Mouse (Mus musculus): ENCODE results near the gene Pgr. TPM values are rescaled to one million over a fixed set of nuclear protein-coding genes. Genes with fewer than 3 reads are reported as not detected.
A peak's percentile ranks its signal among the peaks of the same experiment; 100 is the strongest.

Gene Pgr
- polyA plus RNA-seq, 1 experiment from 2014 or later = 1.1 TPM

GRCm38 (mm10) chr9:8927561-8927960 is 27.9 kb downstream of the Pgr start:
- no peaks in the 10 kb centered on the region for H3K36me3 ChIP-seq (ENCODE audit: control insufficient read depth, insufficient read depth, low read length)
- H3K9ac ChIP-seq (ENCODE audit: low read depth, low read length) = no peak overlapping the region
- H3K4me2 ChIP-seq (replicated peaks; ENCODE audit: low read depth, low read length) = no peak overlapping the region
- no peaks in the 10 kb centered on the region for H3K27me3 ChIP-seq (ENCODE audit: control insufficient read depth, insufficient read depth, low read length)
- no peaks in the 10 kb centered on the region for H3K4me1 ChIP-seq (ENCODE audit: control insufficient read depth, insufficient read depth, low read length)
- no peaks in the 10 kb centered on the region for H3K9me3 ChIP-seq (ENCODE audit: control insufficient read depth, low read length)
- 73% methylated on average over 2 of the region's 2 CpGs for WGBS
- no peak overlapping the region for H3K4me3 ChIP-seq (ENCODE audit: low read length)
- no peak overlapping the region for H3K27ac ChIP-seq (ENCODE audit: low read depth, low read length)
- no peak for ATAC-seq (ENCODE audit: low FRiP score, low TSS enrichment)

- Histone ChIP-seq H3K4me1 (ENCODE audit: control insufficient read depth, insufficient read depth, low read length) (no peaks in the 10 kb centered on the region), H3K4me3 (ENCODE audit: low read length) (no peak overlapping the region), H3K9me3 (ENCODE audit: control insufficient read depth, low read length) (no peaks in the 10 kb centered on the region), H3K36me3 (ENCODE audit: control insufficient read depth, insufficient read depth, low read length) (no peaks in the 10 kb centered on the region), H3K27me3 (ENCODE audit: control insufficient read depth, insufficient read depth, low read length) (no peaks in the 10 kb centered on the region), H3K9ac (ENCODE audit: low read depth, low read length) (no peak overlapping the region), H3K27ac (ENCODE audit: low read depth, low read length) (no peak overlapping the region), H3K4me2 (replicated peaks; ENCODE audit: low read depth, low read length) (no peak overlapping the region)
- ATAC-seq (ENCODE audit: low FRiP score, low TSS enrichment) = no peak
- WGBS = 34% methylated on average over 1 of the region's 1 CpGs
Observed at GRCm38 (mm10) chr9:8937753-8938152, 38.1 kb downstream of the Pgr start.

- H3K9ac ChIP-seq (ENCODE audit: low read depth, low read length) = no peak overlapping the region
Observed at GRCm38 (mm10) chr9:8953306-8953705, 53.7 kb downstream of the Pgr start.

GRCm38 (mm10) chr9:8964512-8965133 is 65.0 kb downstream of the Pgr start:
- Histone ChIP-seq H3K4me1 (ENCODE audit: control insufficient read depth, insufficient read depth, low read length) (no peaks in the 10 kb centered on the region), H3K27me3 (ENCODE audit: control insufficient read depth, insufficient read depth, low read length) (no peaks in the 10 kb centered on the region), H3K9ac (ENCODE audit: low read depth, low read length) (no peak overlapping the region), H3K27ac (ENCODE audit: low read depth, low read length) (no peak overlapping the region), H3K9me3 (ENCODE audit: control insufficient read depth, low read length) (no peaks in the 10 kb centered on the region), H3K4me2 (replicated peaks; ENCODE audit: low read depth, low read length) (no peak overlapping the region), H3K36me3 (ENCODE audit: control insufficient read depth, insufficient read depth, low read length) (no peaks in the 10 kb centered on the region), H3K4me3 (ENCODE audit: low read length) (no peak overlapping the region)
- 69% methylated on average over 8 of the region's 8 CpGs for WGBS
- peak; percentile 46; the same call in 1 of the 2 replicates for ATAC-seq (ENCODE audit: low FRiP score, low TSS enrichment)

More at GRCm38 (mm10) chr9:8953306-8953705, 53.7 kb downstream of the Pgr start:
- no peak for ATAC-seq (ENCODE audit: low FRiP score, low TSS enrichment)
- H3K4me3 ChIP-seq (ENCODE audit: low read length) = no peak overlapping the region
- no peak overlapping the region for H3K27ac ChIP-seq (ENCODE audit: low read depth, low read length)
- H3K4me1 ChIP-seq (ENCODE audit: control insufficient read depth, insufficient read depth, low read length) = no peaks in the 10 kb centered on the region
- H3K27me3 ChIP-seq (ENCODE audit: control insufficient read depth, insufficient read depth, low read length) = no peaks in the 10 kb centered on the region
- H3K36me3 ChIP-seq (ENCODE audit: control insufficient read depth, insufficient read depth, low read length) = no peaks in the 10 kb centered on the region
- H3K9me3 ChIP-seq (ENCODE audit: control insufficient read depth, low read length) = no peaks in the 10 kb centered on the region
- no peak overlapping the region for H3K4me2 ChIP-seq (replicated peaks; ENCODE audit: low read depth, low read length)

- no peak overlapping the region for H3K9ac ChIP-seq (ENCODE audit: low read depth, low read length)
- H3K4me2 ChIP-seq (replicated peaks; ENCODE audit: low read depth, low read length) = no peak overlapping the region
- no peak overlapping the region for H3K4me3 ChIP-seq (ENCODE audit: low read length)
- H3K27ac ChIP-seq (ENCODE audit: low read depth, low read length) = no peak overlapping the region
- H3K27me3 ChIP-seq (ENCODE audit: control insufficient read depth, insufficient read depth, low read length) = no peaks in the 10 kb centered on the region
- ATAC-seq (ENCODE audit: low FRiP score, low TSS enrichment) = no peak; the same call in 1 of the 2 replicates
- no peaks in the 10 kb centered on the region for H3K9me3 ChIP-seq (ENCODE audit: control insufficient read depth, low read length)
- H3K36me3 ChIP-seq (ENCODE audit: control insufficient read depth, insufficient read depth, low read length) = no peaks in the 10 kb centered on the region
- no peaks in the 10 kb centered on the region for H3K4me1 ChIP-seq (ENCODE audit: control insufficient read depth, insufficient read depth, low read length)
- 29% methylated on average over 7 of the region's 7 CpGs for WGBS
Observed at GRCm38 (mm10) chr9:8970240-8970639, 70.6 kb downstream of the Pgr start.

GRCm38 (mm10) chr9:8971491-8971890 is 71.9 kb downstream of the Pgr start, which contains the start of gene Gm16485:
Gene Gm16485, plus strand, starts transcription at chr9:8971791.
- ATAC-seq (ENCODE audit: low FRiP score, low TSS enrichment) = no peak
- Histone ChIP-seq H3K36me3 (ENCODE audit: control insufficient read depth, insufficient read depth, low read length) (no peaks in the 10 kb centered on the region), H3K4me1 (ENCODE audit: control insufficient read depth, insufficient read depth, low read length) (no peaks in the 10 kb centered on the region), H3K9me3 (ENCODE audit: control insufficient read depth, low read length) (no peaks in the 10 kb centered on the region), H3K9ac (ENCODE audit: low read depth, low read length) (no peak within 1 kb of the TSS), H3K4me2 (replicated peaks; ENCODE audit: low read depth, low read length) (no peak within 1 kb of the TSS), H3K27me3 (ENCODE audit: control insufficient read depth, insufficient read depth, low read length) (no peaks in the 10 kb centered on the region), H3K4me3 (ENCODE audit: low read length) (no peak within 1 kb of the TSS), H3K27ac (ENCODE audit: low read depth, low read length) (no peak within 1 kb of the TSS)
- whole genome bisulfite sequencing = 69% methylated on average over 2 of the region's 2 CpGs

GRCm38 (mm10) chr9:8977775-8978174 is 78.1 kb downstream of the Pgr start:
- no peaks in the 10 kb centered on the region for H3K27me3 ChIP-seq (ENCODE audit: control insufficient read depth, insufficient read depth, low read length)
- H3K27ac ChIP-seq (ENCODE audit: low read depth, low read length) = no peak overlapping the region
- H3K36me3 ChIP-seq (ENCODE audit: control insufficient read depth, insufficient read depth, low read length) = no peaks in the 10 kb centered on the region
- no peaks in the 10 kb centered on the region for H3K9me3 ChIP-seq (ENCODE audit: control insufficient read depth, low read length)
- H3K4me3 ChIP-seq (ENCODE audit: low read length) = no peak overlapping the region
- no peak overlapping the region for H3K9ac ChIP-seq (ENCODE audit: low read depth, low read length)
- no peaks in the 10 kb centered on the region for H3K4me1 ChIP-seq (ENCODE audit: control insufficient read depth, insufficient read depth, low read length)
- no peak overlapping the region for H3K4me2 ChIP-seq (replicated peaks; ENCODE audit: low read depth, low read length)
- WGBS = 38% methylated on average over 2 of the region's 2 CpGs
- no peak for ATAC-seq (ENCODE audit: low FRiP score, low TSS enrichment)

- Histone ChIP-seq H3K9me3 (ENCODE audit: control insufficient read depth, low read length) (no peaks in the 10 kb centered on the region), H3K9ac (ENCODE audit: low read depth, low read length) (no peak overlapping the region), H3K27ac (ENCODE audit: low read depth, low read length) (no peak overlapping the region), H3K4me3 (ENCODE audit: low read length) (no peak overlapping the region), H3K4me2 (replicated peaks; ENCODE audit: low read depth, low read length) (no peak overlapping the region), H3K27me3 (ENCODE audit: control insufficient read depth, insufficient read depth, low read length) (no peaks in the 10 kb centered on the region), H3K4me1 (ENCODE audit: control insufficient read depth, insufficient read depth, low read length) (no peaks in the 10 kb centered on the region), H3K36me3 (ENCODE audit: control insufficient read depth, insufficient read depth, low read length) (no peaks in the 10 kb centered on the region)
- 80% methylated on average over 3 of the region's 3 CpGs for WGBS
- no peak for ATAC-seq (ENCODE audit: low FRiP score, low TSS enrichment)
Observed at GRCm38 (mm10) chr9:8982315-8982714, 82.7 kb downstream of the Pgr start.

- Histone ChIP-seq H3K27me3 (ENCODE audit: control insufficient read depth, insufficient read depth, low read length) (no peaks in the 10 kb centered on the region), H3K9me3 (ENCODE audit: control insufficient read depth, low read length) (peaks cover under 1% of the 10 kb centered on the region; the same call in 1 of the 2 replicates), H3K4me1 (ENCODE audit: control insufficient read depth, insufficient read depth, low read length) (no peaks in the 10 kb centered on the region), H3K27ac (ENCODE audit: low read depth, low read length) (no peak overlapping the region), H3K4me2 (replicated peaks; ENCODE audit: low read depth, low read length) (no peak overlapping the region), H3K9ac (ENCODE audit: low read depth, low read length) (no peak overlapping the region), H3K4me3 (ENCODE audit: low read length) (no peak overlapping the region), H3K36me3 (ENCODE audit: control insufficient read depth, insufficient read depth, low read length) (peaks cover 3% of the 10 kb centered on the region; the same call in 1 of the 2 replicates)
- ATAC-seq (ENCODE audit: low FRiP score, low TSS enrichment) = no peak
- 87% methylated on average over 2 of the region's 2 CpGs for WGBS
Observed at GRCm38 (mm10) chr9:8996494-8996893, 96.9 kb downstream of the Pgr start.

All from kidney, embryonic 14.5 days (tissue).